Mouse (Mus musculus): ENCODE results near the gene Farsa. TPM values are rescaled to one million over a fixed set of nuclear protein-coding genes. Genes with fewer than 3 reads are reported as not detected.
"Not testable (repeated sequence)": the region's sequence is repeated elsewhere in the genome, so short reads cannot be mapped to it uniquely, and the experiment has no call there.

Farsa gene
- total RNA-seq, 2 experiments from 2014 or later, result 58.8 to 69.6 TPM

- peak; percentile 82 to 85 for DNase-seq (ENCODE audit: low spot score in 2 of 2)
Measured at GRCm38 (mm10) chr8:84871376-84872308, 14.9 kb downstream of the Farsa start, which contains the start of gene Syce2. Gene Syce2 (plus strand): TSS chr8:84872111.

DNA sequence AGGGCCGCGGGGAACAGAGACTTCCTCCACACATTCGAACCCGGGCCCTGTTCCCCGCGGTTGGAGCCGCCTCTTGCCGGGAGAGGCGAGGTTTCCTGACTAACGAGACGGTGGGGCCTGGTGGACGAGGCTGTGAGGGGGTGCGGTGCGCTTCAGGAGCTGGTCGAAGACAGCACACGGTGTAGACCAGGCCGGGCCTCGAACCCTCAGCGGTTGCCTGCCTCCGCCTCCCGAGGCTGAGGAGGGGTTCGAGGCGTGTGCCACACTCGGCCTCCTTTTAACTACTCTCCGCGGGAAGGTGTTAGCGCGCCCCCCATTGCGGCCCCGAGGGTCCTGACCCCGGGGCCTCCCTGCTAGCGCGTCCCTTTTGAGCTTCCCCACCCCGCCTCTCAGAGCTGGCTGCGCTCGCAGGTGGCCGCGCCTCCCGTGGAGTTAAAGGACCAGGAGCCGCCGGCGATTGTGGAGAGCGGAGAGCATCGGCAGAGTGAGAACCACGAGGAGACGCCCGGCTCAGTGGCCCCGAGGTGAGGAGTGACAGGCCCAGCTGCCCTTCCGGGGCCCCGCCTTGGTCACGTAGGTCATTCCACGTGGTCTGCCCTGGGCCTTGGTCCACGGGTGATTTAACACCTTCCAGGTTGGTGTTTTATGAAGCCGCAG lies 15.6 kb downstream of the Farsa start:
- DNase-seq (ENCODE audit: low spot score in 2 of 2), result peak; percentile 22 to 42

GRCm38 (mm10) chr8:84873016-84873415 lies 16.2 kb downstream of the Farsa start:
- DNase-seq (ENCODE audit: low spot score in 2 of 2), result no peak

DNA sequence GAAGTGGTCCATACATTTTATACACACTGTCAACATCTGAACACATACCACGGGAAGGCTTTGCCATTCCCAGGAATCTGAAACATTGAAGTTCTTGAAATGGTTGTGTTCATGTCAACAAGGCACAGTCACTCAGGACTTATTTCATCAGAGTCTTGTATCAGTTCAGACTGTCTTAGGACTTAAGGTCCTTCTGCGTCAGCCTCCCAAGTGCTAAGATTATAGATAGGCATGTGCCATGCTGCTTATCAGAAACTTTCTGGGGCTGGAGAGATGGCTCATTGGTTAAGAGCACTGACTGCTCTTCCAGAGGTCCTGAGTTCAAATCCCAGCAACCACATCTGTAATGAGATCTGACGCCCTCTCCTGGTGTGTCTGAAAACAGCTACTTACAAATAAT lies 17.6 kb downstream of the Farsa start:
- no peak for DNase-seq (ENCODE audit: low spot score in 2 of 2)

DNA sequence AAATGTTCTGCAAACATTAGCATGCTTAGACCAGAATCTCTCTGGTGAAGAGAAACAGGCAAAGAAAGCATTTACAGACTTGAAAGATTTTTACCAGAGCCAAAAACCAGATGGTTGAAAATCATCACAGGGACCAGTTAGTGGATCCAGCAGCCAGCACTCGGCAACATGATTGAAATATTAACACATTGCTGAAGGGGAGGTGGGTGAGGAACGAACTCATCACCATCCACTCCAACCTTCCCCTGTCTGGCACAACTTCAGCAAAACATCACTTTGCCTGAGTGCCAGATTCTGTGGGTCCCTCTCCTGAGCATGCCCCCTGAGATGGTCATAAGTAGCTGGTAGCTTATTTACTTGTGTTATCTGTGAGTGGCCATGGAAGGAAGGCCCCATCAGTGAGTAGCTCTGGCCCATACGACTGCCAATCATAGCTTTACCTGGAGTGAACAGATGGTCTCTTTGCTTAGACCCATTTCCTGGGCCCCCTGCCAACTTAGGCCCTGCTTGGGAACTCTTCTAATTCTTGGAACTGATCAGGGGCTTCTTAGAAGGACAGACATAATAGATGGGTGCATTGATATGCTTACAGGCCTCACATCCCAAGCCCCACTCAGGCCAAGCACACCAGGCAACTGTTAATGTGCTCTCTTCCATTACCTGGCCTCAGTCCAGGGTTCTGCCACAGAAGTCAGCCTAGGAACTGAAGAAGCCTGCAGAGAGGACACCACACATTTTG lies 20.7 kb downstream of the Farsa start:
- no peak for DNase-seq (ENCODE audit: low spot score in 2 of 2)

- no peak for DNase-seq (ENCODE audit: low spot score in 2 of 2)
Measured at GRCm38 (mm10) chr8:84878915-84879314, 22.1 kb downstream of the Farsa start.

- DNase-seq (ENCODE audit: low spot score in 2 of 2), result no peak
Measured at GRCm38 (mm10) chr8:84884728-84885127, 27.9 kb downstream of the Farsa start.

- DNase-seq (ENCODE audit: low spot score in 2 of 2), result no peak
Measured at GRCm38 (mm10) chr8:84888280-84888679, 31.5 kb downstream of the Farsa start.

- no peak for DNase-seq (ENCODE audit: low spot score in 2 of 2)
Measured at GRCm38 (mm10) chr8:84889141-84889540, 32.4 kb downstream of the Farsa start.

DNA sequence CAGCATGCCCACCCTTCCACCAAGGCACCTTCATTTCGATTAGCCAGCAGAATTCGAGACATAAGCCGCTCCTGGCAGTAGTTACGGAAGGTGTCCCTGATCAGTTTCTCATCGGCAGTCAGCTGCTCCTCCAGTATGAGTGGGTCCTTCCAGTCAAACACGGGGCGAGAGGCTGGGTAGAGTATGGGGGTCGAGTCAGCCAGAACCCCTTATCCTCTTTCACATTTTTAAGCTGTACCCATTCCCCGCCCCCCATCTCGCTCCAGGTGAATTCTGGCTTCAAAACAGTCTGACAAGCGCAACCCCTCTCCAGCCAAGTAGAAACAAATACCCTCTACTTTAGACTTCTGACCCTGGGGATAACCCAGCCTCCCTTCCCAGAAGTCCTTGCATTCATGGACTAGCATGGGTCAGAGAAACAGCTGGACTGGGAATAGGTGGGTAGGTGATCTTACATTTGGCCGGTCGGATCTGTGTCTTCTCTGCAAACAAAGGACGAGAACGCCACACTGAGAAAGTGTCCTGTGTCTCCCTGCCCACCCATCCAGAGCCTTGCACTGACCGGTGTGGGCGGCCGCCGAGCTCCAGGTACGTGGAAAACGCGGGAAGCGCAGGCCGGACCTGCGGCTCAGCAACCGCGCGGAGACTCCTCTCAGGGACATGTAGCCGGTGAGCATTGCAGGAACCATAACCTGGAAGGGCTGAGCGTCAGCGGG lies 36.4 kb downstream of the Farsa start:
- DNase-seq (ENCODE audit: low spot score in 2 of 2), result no peak

DNA sequence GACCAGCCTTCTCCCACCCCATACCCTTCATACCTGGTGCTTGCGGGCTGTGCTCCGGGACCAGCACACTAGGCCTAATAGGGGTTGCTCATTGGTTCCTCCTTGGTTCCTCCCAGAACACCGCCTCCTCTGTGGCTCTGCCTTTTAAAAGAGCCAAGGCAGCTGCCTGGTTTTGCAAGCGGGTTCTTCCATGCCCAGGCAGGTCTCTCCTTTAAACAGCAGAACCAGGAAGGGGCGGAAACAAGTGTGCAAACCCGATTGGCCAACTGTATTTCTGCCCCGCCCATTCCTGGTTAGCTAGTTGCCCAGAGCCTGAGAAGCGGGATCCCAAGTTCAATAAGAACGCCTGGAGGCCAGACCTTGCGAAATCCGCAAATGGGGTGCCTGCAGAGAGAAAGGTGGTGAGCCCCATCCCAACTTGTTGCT lies 36.9 kb downstream of the Farsa start, which contains the start of gene Gcdh:
Gene Gcdh, minus strand, starts transcription at position 213 of the 426 bp plus-strand sequence.
- peak; percentile 75 to 80 for DNase-seq (ENCODE audit: low spot score in 2 of 2)

DNA sequence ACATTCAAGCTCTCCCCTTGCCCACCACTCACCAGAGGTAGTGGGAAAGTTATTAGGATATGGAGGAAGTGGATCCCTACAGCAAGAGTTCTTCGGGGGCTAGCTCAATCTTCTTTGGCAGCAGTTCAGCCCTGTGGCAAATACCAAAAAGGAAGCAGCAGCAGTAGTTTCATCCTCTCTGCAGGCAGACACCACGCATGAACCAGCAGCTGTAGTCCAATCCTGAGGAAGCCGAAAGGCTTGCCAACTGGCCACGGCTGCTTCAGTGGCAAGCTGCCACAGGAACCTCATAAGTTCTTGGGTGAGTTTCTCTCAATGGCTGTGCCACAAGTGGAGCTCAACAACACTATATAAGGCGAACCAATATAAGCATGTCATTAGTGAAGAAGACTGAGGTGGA lies 39.2 kb downstream of the Farsa start:
- no peak for DNase-seq (ENCODE audit: low spot score in 2 of 2)

GRCm38 (mm10) chr8:84901071-84901470 lies 44.3 kb downstream of the Farsa start:
- DNase-seq (ENCODE audit: low spot score in 2 of 2), result no peak

- no peak for DNase-seq (ENCODE audit: low spot score in 2 of 2)
Measured at GRCm38 (mm10) chr8:84901752-84902151, 45.0 kb downstream of the Farsa start, which contains the start of gene Klf1. Gene Klf1 (plus strand): TSS chr8:84901928.

DNA sequence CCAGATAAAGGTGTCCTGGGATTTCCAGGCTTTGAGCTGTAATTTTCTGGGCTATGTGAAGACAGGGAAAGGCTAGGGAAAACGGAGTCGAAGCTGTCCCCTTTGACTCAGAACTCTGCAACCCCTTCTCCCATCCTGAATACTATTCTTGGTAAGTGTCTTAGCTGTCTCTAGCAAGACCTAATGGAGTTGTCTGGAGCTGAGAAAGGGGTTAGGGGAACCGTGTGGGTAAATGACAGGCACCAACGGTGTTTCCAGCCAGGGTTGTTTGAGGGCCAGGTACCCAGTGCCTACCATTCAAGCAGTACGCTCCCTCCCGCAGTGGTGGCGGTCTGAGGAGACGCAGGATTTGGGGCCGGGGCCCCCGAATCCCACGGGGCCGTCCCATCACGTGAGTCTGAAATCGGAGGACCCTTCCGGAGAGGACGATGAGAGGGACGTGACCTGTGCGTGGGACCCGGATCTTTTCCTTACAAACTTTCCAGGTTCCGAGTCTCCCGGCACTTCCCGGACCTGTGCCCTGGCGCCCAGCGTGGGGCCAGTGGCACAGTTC lies 45.7 kb downstream of the Farsa start:
- no peak for DNase-seq (ENCODE audit: low spot score in 2 of 2)

GRCm38 (mm10) chr8:84902920-84903661 lies 46.3 kb downstream of the Farsa start:
- peak; percentile 92 to 94 for DNase-seq (ENCODE audit: low spot score in 2 of 2)

DNA sequence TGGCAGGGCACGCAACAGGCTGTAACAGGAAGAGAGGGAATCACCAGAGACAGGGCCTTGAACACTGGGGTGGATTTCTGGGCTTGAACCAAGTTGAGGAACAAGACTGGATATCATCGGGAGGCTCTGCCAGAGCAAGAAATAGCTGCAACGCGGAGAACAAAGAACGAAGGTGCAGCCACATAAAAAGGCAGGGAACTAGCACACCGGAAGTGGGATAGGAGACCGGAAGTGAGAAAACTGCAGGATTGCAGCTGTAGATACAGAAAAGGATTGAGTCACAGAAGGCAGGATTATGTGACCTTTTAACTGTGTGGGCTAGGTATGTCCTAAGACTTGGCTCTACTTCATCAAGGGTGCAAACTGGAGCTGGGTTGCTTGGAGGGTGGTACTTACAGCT lies 47.6 kb downstream of the Farsa start:
- no peak for DNase-seq (ENCODE audit: low spot score in 2 of 2)

DNA sequence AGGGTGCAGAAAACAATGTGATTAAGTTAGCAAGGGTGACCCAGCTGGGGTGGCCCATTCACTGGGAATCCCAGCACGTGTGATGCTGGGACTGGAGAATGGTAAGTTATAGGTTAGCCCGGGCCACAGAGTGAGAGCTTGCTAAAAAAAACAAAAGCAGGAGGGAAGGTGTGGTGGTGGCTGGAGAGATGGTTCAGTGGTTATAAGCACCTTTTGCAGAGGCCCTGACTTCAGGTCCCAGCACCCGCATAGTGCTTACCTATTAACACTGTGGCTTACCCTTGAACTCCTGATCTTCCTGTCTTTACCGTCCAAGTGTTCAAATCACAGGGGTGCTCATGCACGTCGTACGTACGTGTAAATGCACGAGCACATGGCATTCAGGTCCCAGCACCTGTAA lies 50.2 kb downstream of the Farsa start:
- DNase-seq (ENCODE audit: low spot score in 2 of 2), result no peak

DNA sequence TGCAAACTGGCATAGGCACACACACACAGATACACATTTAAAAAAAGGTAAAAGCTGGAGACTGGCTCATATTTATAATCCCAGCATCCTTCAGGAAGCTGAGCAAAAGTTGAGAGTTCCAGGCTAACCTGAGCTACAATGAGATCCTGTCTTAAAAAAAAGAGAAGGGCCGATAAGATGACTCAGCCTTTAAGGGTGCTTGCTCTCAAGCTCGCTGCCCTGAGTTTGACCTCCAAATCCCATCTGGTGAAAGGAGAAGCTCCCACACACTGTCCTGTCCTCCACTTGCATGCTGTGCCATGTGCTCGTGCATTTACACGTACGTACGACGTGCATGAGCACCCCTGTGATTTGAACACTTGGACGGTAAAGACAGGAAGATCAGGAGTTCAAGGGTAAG lies 50.7 kb downstream of the Farsa start:
- DNase-seq (ENCODE audit: low spot score in 2 of 2), result no peak

DNA sequence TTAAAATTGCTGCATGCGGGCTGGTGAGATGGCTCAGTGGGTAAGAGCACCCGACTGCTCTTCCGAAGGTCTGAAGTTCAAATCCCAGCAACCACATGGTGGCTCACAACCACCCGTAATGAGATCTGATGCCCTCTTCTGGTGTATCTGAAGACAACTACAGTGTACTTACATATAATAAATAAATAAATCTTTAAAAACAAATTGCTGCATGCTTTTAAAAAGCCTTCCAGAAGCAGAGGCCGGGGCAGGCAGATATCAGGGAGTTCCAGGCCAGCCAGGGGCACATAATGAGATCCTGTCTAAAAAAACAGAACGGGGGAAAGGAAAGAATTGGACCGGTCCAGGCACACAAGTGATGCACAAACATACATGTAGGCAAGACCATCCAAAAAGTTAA lies 51.2 kb downstream of the Farsa start:
- DNase-seq (ENCODE audit: low spot score in 2 of 2), result not testable (repeated sequence)

Measured in adrenal gland, adult 18-20 months (tissue).